Mouse (Mus musculus) liver, adult 2 months (tissue): Measurements from ENCODE around the gene Ncapd2.

Experiments used
- CTCF ChIP-seq: fragments of 200-500 bp; IDR thresholded peaks from 2 replicates; pipeline ENCODE4 v1.5.1; 2011; ENCODE audit warnings: low read depth, low read length, control low read depth
- POLR2A ChIP-seq: fragments of 200-500 bp; IDR thresholded peaks from 2 replicates; pipeline ENCODE4 v1.6.1; 2011; ENCODE audit warnings: low read length, control low read depth; ENCODE audit not compliant: insufficient read depth; ENCODE audit errors: extremely low read depth

DNA sequence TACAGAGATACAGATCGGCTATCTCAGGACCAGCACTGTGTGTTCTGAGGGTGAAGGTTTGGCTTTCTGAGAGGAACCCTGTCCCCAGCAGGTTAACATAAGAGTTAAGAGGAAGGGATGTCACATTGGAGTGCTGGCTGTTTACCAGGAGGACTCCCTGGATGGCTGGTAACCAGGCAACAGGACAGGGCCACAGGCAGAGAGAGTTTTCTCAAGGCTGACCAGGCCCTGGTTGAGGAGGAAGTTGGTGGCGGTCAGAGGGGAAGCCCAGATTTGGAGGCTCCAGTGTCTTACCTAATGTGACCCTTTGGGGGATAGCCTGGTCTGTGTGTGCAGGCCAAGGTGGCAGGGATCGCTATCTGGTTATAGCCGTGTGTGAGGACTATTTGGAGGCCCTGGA, 44.7 kb downstream of the Ncapd2 start:
- TF ChIP-seq CTCF, result no peak
- no peak for TF ChIP-seq POLR2A
